Comparison of ENCODE assay signal across 9 mouse cellular contexts in genomic region chr15:84556674-84557073, GRCm38 (mm10). TPM values are rescaled to one million over a fixed set of nuclear protein-coding genes. Genes with fewer than 3 reads are reported as not detected.
A peak's percentile ranks its signal among the peaks of the same experiment; 100 is the strongest.
DNase-seq lines count a peak whose midpoint lies in the region; ATAC-seq and TF ChIP-seq lines count a peak whose summit lies in the region.
"Had no signal": no experiment of that assay in that cellular context is flagged by ENCODE, and none has a peak within 500 bp of the region (broad histone marks: within the 10 kb centered on the region; RNA-seq: fewer than 3 reads in every experiment).

No protein-coding gene starts in this region.

- TF ChIP-seq CTCF in E14TG2a.4 (conservative IDR thresholded peaks at IDR 0.05; ENCODE audit: low read length), result no peak

- no peaks in the 10 kb centered on the region for H3K4me1 ChIP-seq in heart, embryonic 11.5 days (ENCODE audit: control insufficient read depth, insufficient read depth, low read length)
- H3K4me1 ChIP-seq in E14TG2a.4 (replicated peaks; ENCODE audit: low read depth, low read length), result peaks cover 19% of the 10 kb centered on the region
- H3K4me1 ChIP-seq in embryonic facial prominence, embryonic 14.5 days (ENCODE audit: control insufficient read depth, insufficient read depth, low read length), result peaks cover 6% of the 10 kb centered on the region
- H3K4me1 ChIP-seq in limb, embryonic 10.5 days, result peaks cover 57% of the 10 kb centered on the region

- H3K27ac ChIP-seq in heart, embryonic 11.5 days (ENCODE audit: low read depth, low read length), result no peak overlapping the region
- H3K27ac ChIP-seq in embryonic facial prominence, embryonic 14.5 days (replicated peaks; ENCODE audit: low read depth, low read length), result no peak overlapping the region
- peak overlapping the region; percentile 96 for H3K27ac ChIP-seq in limb, embryonic 10.5 days

- H3K9ac ChIP-seq in heart, embryonic 11.5 days (ENCODE audit: low read depth, low read length), result no peak overlapping the region
- peak overlapping the region; percentile 83 for H3K9ac ChIP-seq in embryonic facial prominence, embryonic 14.5 days (ENCODE audit: low read depth, low read length)

- WGBS in heart, embryonic 11.5 days (ENCODE audit: insufficient replicate concordance), result 85% methylated on average over 17 of the region's 17 CpGs
- 92% methylated on average over 16 of the region's 17 CpGs for WGBS in embryonic facial prominence, embryonic 14.5 days
- WGBS in limb, embryonic 10.5 days, result 95% methylated on average over 17 of the region's 17 CpGs

- H3K27me3 ChIP-seq in heart, embryonic 11.5 days (ENCODE audit: control insufficient read depth, insufficient read depth, low read length), result no peaks in the 10 kb centered on the region
- peaks cover 27% of the 10 kb centered on the region for H3K27me3 ChIP-seq in E14TG2a.4 (ENCODE audit: insufficient read depth, low read length)
- H3K27me3 ChIP-seq in embryonic facial prominence, embryonic 14.5 days (replicated peaks; ENCODE audit: control insufficient read depth, insufficient read depth, low read length), result no peaks in the 10 kb centered on the region
- 0 out of 2 replicates have a peak, but pooled peaks cover 8% of the 10 kb centered on the region for H3K27me3 ChIP-seq in limb, embryonic 10.5 days (ENCODE audit: low read depth, poor library complexity, severe bottlenecking)

- H3K9me3 ChIP-seq in heart, embryonic 11.5 days (replicated peaks; ENCODE audit: control insufficient read depth, low read length), result no peaks in the 10 kb centered on the region
- peaks cover 14% of the 10 kb centered on the region for H3K9me3 ChIP-seq in E14TG2a.4 (ENCODE audit: low read length)
- H3K9me3 ChIP-seq in embryonic facial prominence, embryonic 14.5 days (ENCODE audit: control insufficient read depth, low read length), result no peaks in the 10 kb centered on the region
- peaks cover 2% of the 10 kb centered on the region; the same call in 1 of the 2 replicates for H3K9me3 ChIP-seq in limb, embryonic 10.5 days (replicated peaks)

- no peak overlapping the region; the same call in 1 of the 2 replicates for H3K4me3 ChIP-seq in heart, embryonic 11.5 days (ENCODE audit: low read depth, low read length)
- H3K4me3 ChIP-seq in E14TG2a.4 (replicated peaks; ENCODE audit: low read length), result peak overlapping the region; percentile 86
- peak overlapping the region; percentile 65; the same call in 1 of the 2 replicates for H3K4me3 ChIP-seq in embryonic facial prominence, embryonic 14.5 days (ENCODE audit: low read depth, low read length)
- peak overlapping the region; percentile 77 for H3K4me3 ChIP-seq in limb, embryonic 10.5 days

- H3K36me3 ChIP-seq in heart, embryonic 11.5 days (ENCODE audit: control insufficient read depth, insufficient read depth, low read length), result no peaks in the 10 kb centered on the region
- peaks cover 27% of the 10 kb centered on the region for H3K36me3 ChIP-seq in E14TG2a.4 (ENCODE audit: insufficient read depth, low read length)
- H3K36me3 ChIP-seq in embryonic facial prominence, embryonic 14.5 days (ENCODE audit: control insufficient read depth, insufficient read depth, low read length), result peaks cover 25% of the 10 kb centered on the region
- peaks cover 41% of the 10 kb centered on the region for H3K36me3 ChIP-seq in limb, embryonic 10.5 days

- no peak for DNase-seq in heart, adult 8-10 months (ENCODE audit: low spot score)
- DNase-seq in embryonic facial prominence, embryonic 14.5 days (ENCODE audit: low spot score), result no peak
- DNase-seq in limb, embryonic 10.5 days (ENCODE audit: low spot score), result no peak
- DNase-seq in gastrocnemius, postnatal 25 days, result no peak
- DNase-seq in spleen, postnatal 14 days (ENCODE audit: low spot score in 2 of 2), result no peak
- DNase-seq: kidney, postnatal 25 days had no signal

- ATAC-seq in heart, embryonic 11.5 days (replicated peaks; ENCODE audit: insufficient number of reproducible peaks, low FRiP score, low TSS enrichment), result no peak
- ATAC-seq in embryonic facial prominence, embryonic 14.5 days (ENCODE audit: low read depth), result no peak
- ATAC-seq in monocyte, adult 5-6 weeks (replicated peaks; ENCODE audit: insufficient number of reproducible peaks, low FRiP score, low TSS enrichment, poor library complexity, severe bottlenecking), result no peak

- H3K4me2 ChIP-seq in heart, embryonic 11.5 days, result peak overlapping the region; percentile 80
- peak overlapping the region; percentile 69 for H3K4me2 ChIP-seq in embryonic facial prominence, embryonic 14.5 days (ENCODE audit: low read depth, low read length)

RNA-seq across cellular contexts. Expression of gene Rtl6, which starts 0.9 kb away (rescaled TPM):
- polyA plus RNA-seq in heart, embryonic 11.5 days (2014; fragmentation: Nextera tagmentation; extraction: Ambion mirVana), result 6.4 and 8.9 TPM in 2 replicates
- total RNA-seq in heart, adult 8-10 months (2022), result 1 to 10 TPM; 6.1 to 8.3 (median 6.6) TPM
- 10.8 and 13.7 TPM in 2 replicates for polyA plus RNA-seq in embryonic facial prominence, embryonic 14.5 days (2014; fragmentation: Nextera tagmentation; extraction: Ambion mirVana)
- 18.7 and 27.1 TPM in 2 replicates for polyA plus RNA-seq in limb, embryonic 10.5 days (2016; fragmentation: Nextera tagmentation; extraction: Ambion mirVana)
- total RNA-seq in gastrocnemius, postnatal 25 days (2021), result 1 to 10 TPM; 3.1 to 3.2 TPM
- total RNA-seq in monocyte, adult 5-6 weeks (2017), result 0.67 to 2.3 TPM (median 2.0 TPM) in 3 replicates
